Mouse (Mus musculus) CH12.LX (cell line): ENCODE measurements around the gene Mmp14. TPM values are rescaled to one million over a fixed set of nuclear protein-coding genes. Genes with fewer than 3 reads are reported as not detected.

Experiments used
- DNase-seq: peaks from one replicate; pipeline ENCODE4 v3.0.0-alpha.2; 2013; ENCODE audit errors: extremely low read depth
- H3K27ac ChIP-seq: 2 replicates; pipeline ENCODE4 v1.5.1; 2012; ENCODE audit warnings: low read depth, mild to moderate bottlenecking, control low read depth, moderate library complexity; ENCODE audit not compliant: insufficient read depth
- H3K27me3 ChIP-seq: replicated peaks from 2 replicates; pipeline ENCODE3; 2012; ENCODE audit warnings: inconsistent platforms
- H3K36me3 ChIP-seq, 2 experiments: replicated peaks in 1 of 2; 2 replicates each; pipeline versions ENCODE3 to v1.6.1; 2012; ENCODE audit warnings: inconsistent platforms in 1 of 2, low read length in 1 of 2, mild to moderate bottlenecking in 1 of 2, mixed read lengths in 1 of 2, moderate library complexity in 1 of 2; ENCODE audit not compliant: control insufficient read depth in 1 of 2, insufficient read depth in 1 of 2
- H3K4me1 ChIP-seq, 2 experiments: 2 replicates each; pipeline ENCODE4 v1.6.1; 2012; ENCODE audit warnings: inconsistent platforms in 1 of 2, moderate library complexity in 1 of 2; ENCODE audit not compliant: insufficient read depth in 2 of 2, control insufficient read depth in 1 of 2
- H3K4me2 ChIP-seq: 2 replicates; pipeline ENCODE4 v1.6.1; 2012; ENCODE audit warnings: low read depth, mild to moderate bottlenecking, control low read depth; ENCODE audit not compliant: poor library complexity, insufficient read depth, severe bottlenecking
- H3K4me3 ChIP-seq, 3 experiments: fragments of 150-350 bp in 1 of 3; sonication (generic) in 1 of 3; replicated peaks in 1 of 3; 2 replicates each; pipeline versions ENCODE3 to v1.5.1; 2011 to 2012; ENCODE audit warnings: low read depth in 2 of 3, low read length in 2 of 3, mild to moderate bottlenecking in 2 of 3, moderate library complexity in 2 of 3, control low read depth in 1 of 3, improper control_type of control experiment in 1 of 3, inconsistent platforms in 1 of 3, mixed read lengths in 1 of 3; ENCODE audit not compliant: poor library complexity in 1 of 3
- H3K79me2 ChIP-seq: replicated peaks from 2 replicates; pipeline ENCODE4 v1.6.1; 2012; ENCODE audit warnings: mild to moderate bottlenecking, moderate library complexity; ENCODE audit not compliant: control insufficient read depth, poor library complexity, insufficient read depth, severe bottlenecking; ENCODE audit errors: extremely low read depth
- H3K9ac ChIP-seq: 2 replicates; pipeline ENCODE4 v1.6.1; 2012; ENCODE audit warnings: low read depth, mild to moderate bottlenecking, control low read depth, moderate library complexity; ENCODE audit not compliant: insufficient read depth
- H3K9me3 ChIP-seq: replicated peaks from 2 replicates; pipeline ENCODE3; 2012; ENCODE audit warnings: low read length, inconsistent platforms, mixed read lengths
- CHD2 ChIP-seq: IDR thresholded peaks from 2 replicates; pipeline ENCODE4 v1.6.1; 2011; ENCODE audit warnings: low read length, improper control_type of control experiment
- EP300 ChIP-seq: IDR thresholded peaks from 2 replicates; pipeline ENCODE4 v1.6.1; 2011; ENCODE audit warnings: low read length, improper control_type of control experiment
- ETS1 ChIP-seq: conservative IDR thresholded peaks from 2 replicates; pipeline ENCODE4 v1.6.1; 2012; ENCODE audit warnings: low read depth, mild to moderate bottlenecking, inconsistent platforms, low read length, improper control_type of control experiment, moderate library complexity
- HCFC1 ChIP-seq: IDR thresholded peaks from 2 replicates; pipeline ENCODE4 v1.6.1; 2012; ENCODE audit warnings: low read depth, mild to moderate bottlenecking, inconsistent platforms, low read length, improper control_type of control experiment
- JUN ChIP-seq: IDR thresholded peaks from 2 replicates; pipeline ENCODE4 v1.6.1; 2011; ENCODE audit warnings: low read depth, mild to moderate bottlenecking, low read length, improper control_type of control experiment, moderate library complexity; ENCODE audit not compliant: insufficient read depth
- KAT2A ChIP-seq: IDR thresholded peaks from 2 replicates; pipeline ENCODE4 v1.6.1; 2012; ENCODE audit warnings: low read length, improper control_type of control experiment, inconsistent platforms; ENCODE audit not compliant: insufficient replicate concordance
- MAFK ChIP-seq: IDR thresholded peaks from 2 replicates; pipeline ENCODE4 v1.6.1; 2011; ENCODE audit warnings: low read length, improper control_type of control experiment; ENCODE audit not compliant: insufficient replicate concordance
- MAX ChIP-seq: IDR thresholded peaks from 2 replicates; pipeline ENCODE4 v1.6.1; 2011; ENCODE audit warnings: low read length, improper control_type of control experiment
- MAZ ChIP-seq: IDR thresholded peaks from 2 replicates; pipeline ENCODE4 v1.6.1; 2012; ENCODE audit warnings: low read depth, mild to moderate bottlenecking, inconsistent platforms, low read length, improper control_type of control experiment, moderate library complexity
- MEF2A ChIP-seq: IDR thresholded peaks from 2 replicates; pipeline ENCODE4 v1.6.1; 2014; ENCODE audit warnings: low read depth, mild to moderate bottlenecking, inconsistent platforms, low read length, improper control_type of control experiment, borderline replicate concordance
- MYC ChIP-seq: IDR thresholded peaks from 2 replicates; pipeline ENCODE4 v1.6.1; 2011; ENCODE audit warnings: low read depth, mild to moderate bottlenecking, improper control_type of control experiment, low read length
- NRF1 ChIP-seq: IDR thresholded peaks from 2 replicates; pipeline ENCODE4 v1.6.1; 2014; ENCODE audit warnings: low read depth, mild to moderate bottlenecking, inconsistent platforms, low read length, improper control_type of control experiment, moderate library complexity
- PAX5 ChIP-seq: IDR thresholded peaks from 2 replicates; pipeline ENCODE4 v1.6.1; 2012; ENCODE audit warnings: low read length, inconsistent platforms, mixed read lengths
- POLR2A ChIP-seq: IDR thresholded peaks from 2 replicates; pipeline ENCODE4 v1.6.1; 2011; ENCODE audit warnings: low read depth, mild to moderate bottlenecking, improper control_type of control experiment, low read length
- POLR2AphosphoS2 ChIP-seq: IDR thresholded peaks from 2 replicates; pipeline ENCODE4 v1.6.1; 2011; ENCODE audit warnings: low read depth, low read length, improper control_type of control experiment
- RAD21 ChIP-seq: IDR thresholded peaks from 2 replicates; pipeline ENCODE4 v1.6.1; 2011; ENCODE audit warnings: low read depth, mild to moderate bottlenecking, low read length, improper control_type of control experiment, moderate library complexity
- RCOR1 ChIP-seq: conservative IDR thresholded peaks from 2 replicates; pipeline ENCODE4 v1.6.1; 2012; ENCODE audit warnings: low read depth, mild to moderate bottlenecking, inconsistent platforms, low read length, improper control_type of control experiment
- SIN3A ChIP-seq: IDR thresholded peaks from 2 replicates; pipeline ENCODE4 v1.6.1; 2012; ENCODE audit warnings: low read length, improper control_type of control experiment, inconsistent platforms
- TBP ChIP-seq: conservative IDR thresholded peaks from 2 replicates; pipeline ENCODE4 v1.6.1; 2011; ENCODE audit warnings: low read depth, low read length, improper control_type of control experiment
- TCF12 ChIP-seq: IDR thresholded peaks from 2 replicates; pipeline ENCODE4 v1.6.1; 2014; ENCODE audit warnings: low read depth, mild to moderate bottlenecking, inconsistent platforms, low read length, improper control_type of control experiment
- UBTF ChIP-seq: IDR thresholded peaks from 2 replicates; pipeline ENCODE4 v1.6.1; 2012; ENCODE audit warnings: low read depth, mild to moderate bottlenecking, inconsistent platforms, low read length, improper control_type of control experiment, moderate library complexity
- ZC3H11A ChIP-seq: IDR thresholded peaks from 2 replicates; pipeline ENCODE4 v1.6.1; 2012; ENCODE audit warnings: low read depth, mild to moderate bottlenecking, inconsistent platforms, low read length, improper control_type of control experiment
- ZMIZ1 ChIP-seq: IDR thresholded peaks from 2 replicates; pipeline ENCODE4 v1.6.1; 2012; ENCODE audit warnings: low read depth, mild to moderate bottlenecking, inconsistent platforms, low read length, improper control_type of control experiment
- ZNF384 ChIP-seq: IDR thresholded peaks from 2 replicates; pipeline ENCODE4 v1.6.1; 2012; ENCODE audit warnings: low read depth, low read length, improper control_type of control experiment, inconsistent platforms
- dilution Hi-C: fragments of 300-500 bp; cut with MboI; formaldehyde crosslinking; loops from 2 replicates; pipeline ENCODE4 v1.14.3; 2020; ENCODE audit warnings: low sequenced_read_pairs; ENCODE audit not compliant: extremely low pct_unique_long_range_greater_than_20kb, extremely low pct_ligation_motif_present
- in situ Hi-C: fragments of 300-500 bp; cut with MboI; formaldehyde crosslinking; loops from 3 replicates; pipeline ENCODE4 v1.14.3; 2019; ENCODE audit warnings: low sequenced_read_pairs, low pct_ligation_motif_present, low pct_unique_long_range_greater_than_20kb, mixed read lengths
- polyA plus RNA-seq: library from polyadenylated mRNA; unstranded; fragments of >175 nt; gene quantifications from 2 replicates; pipeline ENCODE4 v1.2.1, GENCODE M21; 2012; ENCODE audit warnings: low read depth; ENCODE audit not compliant: insufficient read length
- total RNA-seq, 2 experiments: library from RNA; depleted of rRNA; stranded (reverse); fragments of 300-350 nt in 1 of 2; fragments of >200 nt in 1 of 2; gene quantifications; 2 replicates each; pipeline ENCODE4 v1.2.3; 2012 to 2014

Gene Mmp14
- total and polyA plus RNA-seq, 3 experiments: 0.08 TPM; not detected in 1

DNA sequence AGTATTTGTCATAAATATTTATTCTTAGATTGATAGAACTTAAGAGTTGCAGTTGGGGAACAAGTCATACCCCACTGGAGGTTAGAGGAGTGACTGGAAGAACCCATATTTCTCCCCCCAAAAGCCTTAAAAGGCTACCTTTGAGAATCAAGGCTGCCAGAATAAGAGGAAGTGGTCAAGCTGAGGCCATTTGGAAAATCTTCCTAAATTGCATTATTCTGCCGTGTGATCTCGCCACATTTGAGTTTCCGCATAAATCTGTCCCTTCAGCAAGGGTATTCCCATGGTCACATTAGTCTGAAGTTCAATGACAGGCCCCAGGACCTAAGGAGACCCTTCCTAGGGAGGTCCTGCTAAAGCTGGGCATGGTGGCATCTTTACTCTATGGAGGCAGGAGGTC, 11.1 kb downstream of the Mmp14 start:
- TF ChIP-seq RAD21 (no peak), NRF1 (no peak), RCOR1 (no peak), JUN (no peak), ZNF384 (no peak), ETS1 (no peak), MAFK (no peak), POLR2AphosphoS2 (no peak), KAT2A (no peak), TCF12 (no peak), MAX (no peak)
- in situ Hi-C loops (no loop called here), dilution Hi-C loops (no loop called here)
- no peaks in the 10 kb centered on the region for H3K36me3 ChIP-seq
- H3K4me2 ChIP-seq: no peak overlapping the region
- no peaks in the 10 kb centered on the region for H3K27me3 ChIP-seq
- DNase-seq: no peak
- peaks cover 5 to 26% of the 10 kb centered on the region in 2 experiments for H3K4me1 ChIP-seq
- H3K79me2 ChIP-seq: no peaks in the 10 kb centered on the region
- no peaks in the 10 kb centered on the region for H3K9me3 ChIP-seq
- H3K9ac ChIP-seq: no peak overlapping the region
- no peak overlapping the region for H3K27ac ChIP-seq
- no peak overlapping the region for H3K4me3 ChIP-seq

DNA sequence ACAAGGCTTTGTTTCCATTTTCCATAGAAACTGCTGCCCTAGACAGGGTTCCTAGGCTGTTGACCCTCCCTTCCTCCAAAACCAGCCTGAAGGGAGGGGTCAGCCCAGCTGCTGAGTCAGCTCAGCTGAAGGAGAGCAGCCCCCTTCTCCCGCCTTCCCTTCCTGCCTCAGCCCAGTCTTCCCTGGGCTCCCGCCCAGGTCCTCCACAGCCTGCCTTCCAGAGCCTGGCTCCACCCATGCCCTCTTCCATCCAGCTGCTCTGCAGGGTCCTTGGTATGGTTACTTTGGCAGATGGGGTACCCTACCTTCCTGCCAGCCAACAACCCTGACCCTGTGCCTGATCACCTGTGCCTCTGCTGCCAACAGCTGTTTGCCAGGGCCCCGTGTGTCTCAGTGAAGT, 11.8 kb downstream of the Mmp14 start:
- Histone ChIP-seq H3K4me1 (peaks cover 9 to 30% of the 10 kb centered on the region in 2 experiments), H3K79me2 (no peaks in the 10 kb centered on the region), H3K4me3 (no peak overlapping the region), H3K36me3 (no peaks in the 10 kb centered on the region), H3K27me3 (no peaks in the 10 kb centered on the region), H3K9me3 (no peaks in the 10 kb centered on the region), H3K27ac (no peak overlapping the region), H3K9ac (no peak overlapping the region), H3K4me2 (no peak overlapping the region)
- in situ Hi-C loops (no loop called here), dilution Hi-C loops (no loop called here)
- TF ChIP-seq HCFC1: no peak
- TF ChIP-seq PAX5: no peak
- TF ChIP-seq CHD2: no peak
- TF ChIP-seq EP300: no peak
- TF ChIP-seq POLR2A: no peak
- no peak for TF ChIP-seq MEF2A
- no peak for TF ChIP-seq UBTF
- no peak for TF ChIP-seq ZC3H11A
- TF ChIP-seq SIN3A: no peak
- TF ChIP-seq JUN: no peak
- no peak for TF ChIP-seq ETS1
- TF ChIP-seq RAD21: no peak
- TF ChIP-seq ZMIZ1: no peak
- no peak for TF ChIP-seq MAZ
- TF ChIP-seq KAT2A: no peak
- no peak for TF ChIP-seq MYC
- TF ChIP-seq TBP: no peak
- TF ChIP-seq, all 38 proteins: peak for 0
- DNase-seq: no peak
